In genomic region chr6:113483729-113484128, GRCm38 (mm10) we compare ENCODE assay signal across 8 mouse cellular contexts. TPM values are rescaled to one million over a fixed set of nuclear protein-coding genes. Genes with fewer than 3 reads are reported as not detected.
DNase-seq lines count a peak whose midpoint lies in the region; ATAC-seq and TF ChIP-seq lines count a peak whose summit lies in the region.

No protein-coding gene starts in this region.

- H3K4me1 ChIP-seq in CH12.LX (ENCODE audit: control insufficient read depth in 1 of 2, insufficient read depth in 2 of 2): peaks cover 15 to 44% of the 10 kb centered on the region in 2 experiments
- H3K4me1 ChIP-seq in heart, embryonic 16.5 days (ENCODE audit: control insufficient read depth, insufficient read depth, low read length): peaks cover 23% of the 10 kb centered on the region
- peaks cover 6 to 17% of the 10 kb centered on the region in 2 experiments; a peak in 3 of 4 replicates for H3K4me1 ChIP-seq in liver, embryonic 14.5 days (replicated peaks; ENCODE audit: control insufficient read depth in 2 of 2, insufficient read depth in 2 of 2, low read length in 1 of 2)
- peaks cover 35% of the 10 kb centered on the region for H3K4me1 ChIP-seq in olfactory bulb, adult 2 months (ENCODE audit: control insufficient read depth, insufficient read depth, low read length)

- peaks cover 5% of the 10 kb centered on the region for H3K27me3 ChIP-seq in CH12.LX (replicated peaks)
- H3K27me3 ChIP-seq in heart, embryonic 16.5 days (ENCODE audit: control insufficient read depth, insufficient read depth, low read length): no peaks in the 10 kb centered on the region
- peaks cover 8% of the 10 kb centered on the region for H3K27me3 ChIP-seq in liver, embryonic 14.5 days (ENCODE audit: control insufficient read depth, insufficient read depth, low read length)

- H3K4me2 ChIP-seq in CH12.LX (ENCODE audit: insufficient read depth, low read depth, poor library complexity, severe bottlenecking): peak overlapping the region; percentile 88
- peak overlapping the region; percentile 72 for H3K4me2 ChIP-seq in heart, embryonic 16.5 days (ENCODE audit: low read depth, low read length)
- peak overlapping the region; percentile 73 for H3K4me2 ChIP-seq in liver, embryonic 14.5 days (ENCODE audit: low read depth)

- H3K27ac ChIP-seq in CH12.LX (ENCODE audit: insufficient read depth, low read depth): no peak overlapping the region
- H3K27ac ChIP-seq in heart, embryonic 16.5 days (ENCODE audit: low read length): peak overlapping the region; percentile 92
- peak overlapping the region; percentile 45 for H3K27ac ChIP-seq in liver, embryonic 14.5 days
- peak overlapping the region; percentile 93 for H3K27ac ChIP-seq in olfactory bulb, adult 2 months (ENCODE audit: insufficient read depth, low read depth, low read length)

- in situ Hi-C loops in CH12.LX (cut with MboI; ENCODE audit: low pct_ligation_motif_present, low pct_unique_long_range_greater_than_20kb, low sequenced_read_pairs): no loop called here

- no peak for DNase-seq in cerebellum, adult 11 months
- peak; percentile 21 for DNase-seq in CH12.LX (ENCODE audit: extremely low read depth)
- DNase-seq in embryo, embryonic 10 days (ENCODE audit: low spot score): peak; percentile 42
- DNase-seq in liver, embryonic 14.5 days (ENCODE audit: low read depth in 3 of 3, low spot score in 3 of 3): no peak
- DNase-seq in ovary, postnatal 10 days (ENCODE audit: low spot score): no peak

- peaks cover 2% of the 10 kb centered on the region for H3K9me3 ChIP-seq in CH12.LX (replicated peaks; ENCODE audit: low read length)
- H3K9me3 ChIP-seq in heart, embryonic 16.5 days (replicated peaks; ENCODE audit: control insufficient read depth, low read length): no peaks in the 10 kb centered on the region
- H3K9me3 ChIP-seq in liver, embryonic 14.5 days (ENCODE audit: control insufficient read depth, low read length): no peaks in the 10 kb centered on the region

- H3K9ac ChIP-seq in CH12.LX (ENCODE audit: insufficient read depth, low read depth): peak overlapping the region; percentile 90
- H3K9ac ChIP-seq in heart, embryonic 16.5 days (ENCODE audit: low read length): peak overlapping the region; percentile 83
- peak overlapping the region; percentile 72 for H3K9ac ChIP-seq in liver, embryonic 14.5 days (replicated peaks)

- TF ChIP-seq POLR2A in CH12.LX (IDR thresholded peaks at IDR 0.05; ENCODE audit: low read depth, low read length): no peak
- no peak for TF ChIP-seq POLR2A in olfactory bulb, adult 2 months (IDR thresholded peaks at IDR 0.05; ENCODE audit: insufficient read depth, low read depth, low read length)

- no peak for TF ChIP-seq CTCF in CH12.LX (conservative IDR thresholded peaks at IDR 0.05 in 1 of 2, IDR thresholded peaks at IDR 0.05 in 1 of 2; ENCODE audit: low read depth in 2 of 2, low read length in 2 of 2)
- peak; percentile 20; the same call in 1 of the 2 replicates for TF ChIP-seq CTCF in liver, embryonic 14.5 days (IDR thresholded peaks at IDR 0.05; ENCODE audit: low read depth)
- TF ChIP-seq CTCF in olfactory bulb, adult 2 months (IDR thresholded peaks at IDR 0.05; ENCODE audit: insufficient read depth, low read depth, low read length): peak; percentile 18; the same call in 1 of the 2 replicates

- peaks cover 0 to 18% of the 10 kb centered on the region in 2 experiments for H3K36me3 ChIP-seq in CH12.LX (replicated peaks in 1 of 2; ENCODE audit: control insufficient read depth in 1 of 2, insufficient read depth in 1 of 2, low read length in 1 of 2)
- peaks cover 3% of the 10 kb centered on the region; the same call in 1 of the 2 replicates for H3K36me3 ChIP-seq in heart, embryonic 16.5 days (ENCODE audit: control insufficient read depth, insufficient read depth)
- no peaks in the 10 kb centered on the region for H3K36me3 ChIP-seq in liver, embryonic 14.5 days (replicated peaks; ENCODE audit: control insufficient read depth, insufficient read depth, low read depth)

- H3K4me3 ChIP-seq in CH12.LX (replicated peaks in 1 of 3; ENCODE audit: low read depth in 2 of 3, low read length in 2 of 3, poor library complexity in 1 of 3): peak overlapping the region; percentile 58 to 84 (median 67)
- peak overlapping the region; percentile 60 for H3K4me3 ChIP-seq in heart, embryonic 16.5 days (ENCODE audit: low read length)
- H3K4me3 ChIP-seq in liver, embryonic 14.5 days (ENCODE audit: insufficient read depth in 1 of 2, low read depth in 2 of 2, low read length in 2 of 2): peak overlapping the region; percentile 59 to 66
- peak overlapping the region; percentile 82 for H3K4me3 ChIP-seq in olfactory bulb, adult 2 months (ENCODE audit: insufficient read depth, low read depth, low read length)

- peak; percentile 22; the same call in 1 of the 2 replicates for ATAC-seq in cerebellum, adult (ENCODE audit: insufficient number of reproducible peaks, low FRiP score, low TSS enrichment)
- ATAC-seq in heart, embryonic 16.5 days (replicated peaks; ENCODE audit: extremely low read depth, insufficient read depth, low FRiP score): 0 out of 2 replicates have a peak, but pooled peaks have one; percentile 14
- peak; percentile 17; the same call in 1 of the 2 replicates for ATAC-seq in liver, embryonic 14.5 days (ENCODE audit: insufficient read depth)

- dilution Hi-C loops in CH12.LX (cut with MboI; ENCODE audit: extremely low pct_ligation_motif_present, extremely low pct_unique_long_range_greater_than_20kb, low sequenced_read_pairs): no loop called here

- TF ChIP-seq RAD21 in CH12.LX (IDR thresholded peaks at IDR 0.05; ENCODE audit: low read depth, low read length): no peak

- no peak for TF ChIP-seq EP300 in CH12.LX (IDR thresholded peaks at IDR 0.05; ENCODE audit: low read length)
- TF ChIP-seq EP300 in liver, embryonic 14.5 days (IDR thresholded peaks at IDR 0.05; ENCODE audit: low read depth): no peak

- WGBS in heart, embryonic 16.5 days: 9% methylated on average over 10 of the region's 10 CpGs
- 10% methylated on average over 10 of the region's 10 CpGs for WGBS in liver, embryonic 14.5 days (ENCODE audit: insufficient replicate concordance)
- WGBS in olfactory bulb, adult 2 months: 8% methylated on average over 10 of the region's 10 CpGs

- H3K79me2 ChIP-seq in CH12.LX (replicated peaks; ENCODE audit: control insufficient read depth, extremely low read depth, insufficient read depth, poor library complexity, severe bottlenecking): no peaks in the 10 kb centered on the region

TF ChIP-seq in CH12.LX, 34 proteins besides CTCF, POLR2A, EP300 and RAD21:
- TF ChIP-seq PAX5 (IDR thresholded peaks at IDR 0.05; ENCODE audit: low read length) (no peak), CHD1 (IDR thresholded peaks at IDR 0.05; ENCODE audit: low read depth, low read length) (no peak)

RNA-seq across cellular contexts. Expression of gene Creld1, which starts 0.6 kb away (rescaled TPM):
- total RNA-seq in CH12.LX (2012; rRNA removed) (4.3 and 6.2 TPM in 2 replicates), CH12.LX (2014; rRNA removed) (3.3 and 3.4 TPM in 2 replicates)
- 12.9 and 14.3 TPM in 2 replicates for polyA plus RNA-seq in CH12.LX (2012; ENCODE audit: insufficient read length, low read depth)
- 44.8 and 46.8 TPM in 2 replicates for polyA plus RNA-seq in heart, embryonic 16.5 days (2015; fragmentation: Nextera tagmentation; extraction: Ambion mirVana)
- polyA plus RNA-seq in liver, embryonic 14.5 days (2012; rRNA removed): 2.7 and 3.1 TPM in 2 replicates
- 3.9 and 5.1 TPM in 2 replicates for polyA plus RNA-seq in liver, embryonic 14.5 days (2014; fragmentation: Nextera tagmentation; extraction: Ambion mirVana)
- not detected in 2 replicates for polyA plus RNA-seq in olfactory bulb, adult 2 months (2012; ENCODE audit: insufficient read depth, insufficient read length, low replicate concordance, missing spikeins)

RNA-seq across cellular contexts. Expression of gene Il17rc, which starts 12.5 kb away (rescaled TPM):
- not detected in 2 replicates for total RNA-seq in CH12.LX (2012; rRNA removed)
- total RNA-seq in CH12.LX (2014; rRNA removed): not detected in 2 replicates
- not detected in 2 replicates for polyA plus RNA-seq in CH12.LX (2012; ENCODE audit: insufficient read length, low read depth)
- polyA plus RNA-seq in heart, embryonic 16.5 days (2015; fragmentation: Nextera tagmentation; extraction: Ambion mirVana): 15.5 and 16.1 TPM in 2 replicates
- 3.4 and 4.3 TPM in 2 replicates for polyA plus RNA-seq in liver, embryonic 14.5 days (2012; rRNA removed)
- 3.4 and 5.6 TPM in 2 replicates for polyA plus RNA-seq in liver, embryonic 14.5 days (2014; fragmentation: Nextera tagmentation; extraction: Ambion mirVana)
- polyA plus RNA-seq in olfactory bulb, adult 2 months (2012; ENCODE audit: insufficient read depth, insufficient read length, low replicate concordance, missing spikeins): not detected in 2 replicates

RNA-seq across cellular contexts. Expression of gene Prrt3, which starts 18.0 kb away (rescaled TPM):
- total RNA-seq in CH12.LX (2012; rRNA removed): not detected in 2 replicates
- total RNA-seq in CH12.LX (2014; rRNA removed): not detected in 2 replicates
- not detected in 2 replicates for polyA plus RNA-seq in CH12.LX (2012; ENCODE audit: insufficient read length, low read depth)
- 0.26 and 0.29 TPM in 2 replicates for polyA plus RNA-seq in heart, embryonic 16.5 days (2015; fragmentation: Nextera tagmentation; extraction: Ambion mirVana)
- not detected in 2 replicates for polyA plus RNA-seq in liver, embryonic 14.5 days (2012; rRNA removed)
- not detected in 2 replicates for polyA plus RNA-seq in liver, embryonic 14.5 days (2014; fragmentation: Nextera tagmentation; extraction: Ambion mirVana)
- polyA plus RNA-seq in olfactory bulb, adult 2 months (2012; ENCODE audit: insufficient read depth, insufficient read length, low replicate concordance, missing spikeins): not detected in 2 replicates

RNA-seq across cellular contexts. Expression of gene Il17re, which starts 25.4 kb away (rescaled TPM):
- total RNA-seq in CH12.LX (2012; rRNA removed) (0.13 TPM in 1 of 2 replicates, not detected in the other), CH12.LX (2014; rRNA removed) (not detected in 2 replicates)
- 0.13 TPM in 1 of 2 replicates, not detected in the other for polyA plus RNA-seq in CH12.LX (2012; ENCODE audit: insufficient read length, low read depth)
- polyA plus RNA-seq in heart, embryonic 16.5 days (2015; fragmentation: Nextera tagmentation; extraction: Ambion mirVana): 1.8 and 3.1 TPM in 2 replicates
- 0.11 and 0.24 TPM in 2 replicates for polyA plus RNA-seq in liver, embryonic 14.5 days (2012; rRNA removed)
- 0.08 TPM in 1 of 2 replicates, not detected in the other for polyA plus RNA-seq in liver, embryonic 14.5 days (2014; fragmentation: Nextera tagmentation; extraction: Ambion mirVana)
- polyA plus RNA-seq in olfactory bulb, adult 2 months (2012; ENCODE audit: insufficient read depth, insufficient read length, low replicate concordance, missing spikeins): not detected in 2 replicates

RNA-seq across cellular contexts. Expression of gene Jagn1, which starts 41.4 kb away (rescaled TPM):
- total RNA-seq in CH12.LX (2012; rRNA removed): 69.2 and 83.9 TPM in 2 replicates
- 90.4 and 106 TPM in 2 replicates for total RNA-seq in CH12.LX (2014; rRNA removed)
- 88.3 and 103 TPM in 2 replicates for polyA plus RNA-seq in CH12.LX (2012; ENCODE audit: insufficient read length, low read depth)
- 64.5 and 65.2 TPM in 2 replicates for polyA plus RNA-seq in heart, embryonic 16.5 days (2015; fragmentation: Nextera tagmentation; extraction: Ambion mirVana)
- polyA plus RNA-seq in liver, embryonic 14.5 days (2012; rRNA removed): 23.1 and 24.3 TPM in 2 replicates
- polyA plus RNA-seq in liver, embryonic 14.5 days (2014; fragmentation: Nextera tagmentation; extraction: Ambion mirVana): 27.0 and 31.7 TPM in 2 replicates
- not detected in 2 replicates for polyA plus RNA-seq in olfactory bulb, adult 2 months (2012; ENCODE audit: insufficient read depth, insufficient read length, low replicate concordance, missing spikeins)

Comparison
In these comparisons a context has a peak if more than half of its experiments do, and no peak if none do; other contexts are left out.
1. DNase-seq: peak in CH12.LX (single experiment) and embryo, embryonic 10 days (single experiment); none in cerebellum, adult 11 months (single experiment), liver, embryonic 14.5 days (0 of 3) and ovary, postnatal 10 days (single experiment).
2. CTCF ChIP-seq: peak in liver, embryonic 14.5 days (single experiment) and olfactory bulb, adult 2 months (single experiment); none in CH12.LX (0 of 2).
3. Peak in every context shown above with its lines, with median percentiles within 50 percentile points of each other: ATAC-seq, H3K4me2 ChIP-seq, H3K4me3 ChIP-seq and H3K9ac ChIP-seq.